Mouse (Mus musculus): ENCODE results near the gene Fat3.

- TF ChIP-seq GATA1 (IDR thresholded peaks at IDR 0.05; ENCODE audit: borderline replicate concordance, low read length) (no peak), FLI1 (IDR thresholded peaks at IDR 0.05; ENCODE audit: low read length) (no peak)
These were observed 298.8 kb downstream of the Fat3 start for GRCm38 (mm10) chr9:16202296-16202695.
